Mouse (Mus musculus): Measurements from ENCODE around the gene Cdh5.

- TF ChIP-seq CTCF (IDR thresholded peaks at IDR 0.05; ENCODE audit: control insufficient read depth, insufficient read depth, insufficient replicate concordance, low read depth, low read length) (no peak), POLR2A (IDR thresholded peaks at IDR 0.05; ENCODE audit: control insufficient read depth, low read depth, low read length) (no peak)
Observed at GRCm38 (mm10) chr8:104177054-104177453, 75.6 kb downstream of the Cdh5 start.

Data from testis, adult 2 months (tissue).